Mouse (Mus musculus) B cell, adult 2 months (primary cell): ENCODE results near the gene Tnp2.

Experiments
- DNase-seq, 2 experiments: peaks; one replicate each; pipeline ENCODE4 v3.0.0; 2022

The Tnp2 gene

DNA sequence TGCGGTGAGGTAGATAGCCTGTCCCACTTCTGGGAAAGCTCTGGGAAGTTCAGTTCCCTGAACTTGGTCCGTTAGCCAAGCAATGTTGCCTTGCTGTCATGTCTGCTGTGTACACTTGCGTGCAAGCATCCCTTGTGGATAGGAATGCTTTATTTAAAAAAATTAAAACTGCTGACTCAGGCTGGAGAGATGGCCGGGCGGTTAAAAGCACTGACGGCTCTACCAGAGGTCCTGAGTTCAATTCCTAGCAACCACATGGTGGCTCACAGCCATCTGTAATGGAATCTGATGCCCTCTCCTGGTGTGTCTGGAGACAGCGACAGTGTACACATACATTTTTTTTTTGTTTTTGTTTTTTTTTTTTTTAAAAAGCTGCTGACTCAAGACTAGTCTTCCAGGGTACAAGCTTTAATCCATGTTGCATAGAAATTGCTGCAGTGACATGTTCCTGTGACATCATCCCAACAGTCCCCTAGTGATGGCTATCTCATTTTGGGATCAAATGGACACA lies 857 bp downstream of the Tnp2 start:
- no peak for DNase-seq

DNA sequence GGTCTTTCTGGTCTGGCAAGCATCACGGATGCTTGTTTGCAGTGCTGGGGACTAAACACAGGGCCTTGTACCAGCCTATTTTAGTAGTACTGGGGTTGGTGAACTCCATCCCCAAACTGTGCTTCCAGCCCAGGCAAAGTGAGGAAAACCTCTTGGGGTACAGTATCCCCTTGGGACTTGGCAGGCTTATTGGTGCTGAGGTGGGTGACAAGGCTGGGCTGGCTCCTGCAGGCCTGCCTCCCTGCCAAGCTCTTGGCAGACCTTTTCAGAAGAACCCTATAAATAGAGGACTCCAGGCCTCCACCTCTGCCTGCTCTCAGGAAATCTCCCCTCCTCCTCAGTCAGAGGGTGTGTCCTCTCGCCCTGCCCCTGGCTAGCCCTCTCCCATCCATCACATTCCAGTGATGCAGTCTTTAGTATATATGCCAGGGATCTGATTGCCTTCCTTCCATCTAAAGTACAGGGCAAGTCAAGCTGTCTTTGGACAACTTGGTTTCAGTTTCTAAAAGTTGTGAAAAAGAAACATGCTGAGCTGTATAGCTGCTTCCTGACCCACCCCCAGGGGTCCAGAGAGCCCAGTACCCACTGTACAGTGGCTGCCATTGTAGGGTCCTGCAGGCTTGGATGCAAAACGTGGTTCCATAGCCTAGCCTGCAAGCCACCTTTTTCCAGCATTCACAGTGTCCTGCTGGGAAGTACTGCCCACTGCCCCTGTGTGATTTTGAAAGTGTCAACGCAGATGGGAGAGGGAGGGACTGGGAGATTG lies 1.5 kb downstream of the Tnp2 start:
- no peak for DNase-seq

- peak; percentile 79 to 82 for DNase-seq
These were observed 2.2 kb downstream of the Tnp2 start for GRCm38 (mm10) chr16:10786288-10786687.

DNA sequence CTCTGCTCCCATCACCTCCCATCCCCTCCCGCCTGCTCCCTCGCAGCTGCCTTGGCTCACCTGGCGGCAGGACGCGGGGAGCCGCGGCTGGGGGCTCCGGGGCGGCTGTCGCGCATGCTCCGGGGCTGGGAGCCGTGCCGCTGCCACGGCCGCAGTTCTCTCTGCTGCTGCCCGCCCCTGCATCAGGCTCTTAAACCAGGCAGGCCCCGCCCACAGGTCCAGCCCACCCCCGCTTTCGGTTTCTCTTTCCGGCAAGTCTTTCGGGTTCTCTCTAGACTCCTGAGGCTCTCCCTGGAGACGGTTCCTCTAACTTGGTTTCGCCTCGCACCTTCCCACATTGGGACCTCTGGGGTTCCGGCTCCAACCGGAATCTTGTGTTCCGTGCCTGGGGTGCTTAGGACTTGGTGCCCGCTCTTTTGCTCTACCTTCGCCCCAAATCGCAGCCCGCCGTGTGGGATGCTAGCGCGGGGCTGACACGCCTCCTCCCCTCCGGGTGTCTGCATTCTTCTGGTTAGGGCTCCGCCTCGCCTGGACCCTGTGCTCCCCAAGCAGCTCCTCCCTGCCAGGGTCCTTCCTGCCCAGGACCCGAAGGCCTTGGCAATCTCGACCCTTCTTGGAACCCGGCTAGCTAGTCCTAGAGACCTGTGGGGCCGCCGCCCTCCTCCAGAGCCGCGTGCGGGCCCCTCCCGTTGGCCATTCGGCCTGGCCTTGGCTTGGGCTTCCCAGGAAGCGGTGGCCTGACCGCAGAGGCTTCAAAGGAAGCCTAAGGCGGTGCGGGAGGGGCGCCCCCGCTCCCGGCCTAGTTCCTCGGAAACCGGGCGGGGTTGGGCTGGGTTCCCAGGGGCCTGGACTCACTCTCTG lies 2.9 kb downstream of the Tnp2 start, which contains the start of gene Socs1:
Gene Socs1 (minus strand): TSS at position 166 of the 861 bp plus-strand sequence.
- DNase-seq, result peak; percentile 89

GRCm38 (mm10) chr16:10784793-10785370 lies 3.6 kb downstream of the Tnp2 start:
- peak; percentile 96 to 97 for DNase-seq

GRCm38 (mm10) chr16:10783883-10784792 lies 4.3 kb downstream of the Tnp2 start:
- peak; percentile 60 to 65 for DNase-seq

DNA sequence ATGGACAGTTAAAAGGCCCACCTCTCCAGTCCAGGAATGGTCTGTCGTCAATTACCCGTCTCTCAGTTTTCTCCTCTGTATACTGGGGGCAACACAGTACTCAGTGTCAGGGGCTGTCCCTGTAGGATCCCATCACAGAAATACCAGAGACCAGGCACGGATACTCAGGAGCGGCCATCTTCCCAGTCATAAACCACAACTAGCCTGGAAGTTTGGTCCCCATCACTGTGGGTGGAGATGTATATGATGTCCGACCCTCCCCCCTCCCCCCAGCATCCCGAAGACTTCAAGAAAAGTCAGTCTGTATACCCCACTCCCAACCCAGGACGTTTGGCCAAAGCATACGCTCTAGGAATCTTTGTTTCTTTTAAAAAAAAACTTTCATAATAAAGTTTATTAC lies 5.0 kb downstream of the Tnp2 start:
- DNase-seq, result no peak

DNA sequence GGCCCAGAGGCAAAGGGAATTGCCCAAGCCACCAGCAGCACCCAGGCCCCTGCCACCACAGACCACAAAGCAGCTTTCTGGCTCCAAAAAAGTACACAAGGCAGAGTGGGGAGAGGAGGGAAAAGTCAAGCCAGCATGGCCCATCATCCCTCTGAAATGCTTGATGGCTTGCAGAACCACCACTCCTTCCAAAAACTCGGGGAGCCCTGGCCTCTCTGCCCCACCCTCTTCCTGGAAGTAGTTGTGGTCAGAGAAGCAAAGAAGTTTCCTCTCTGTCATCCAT lies 5.4 kb downstream of the Tnp2 start:
- no peak for DNase-seq

GRCm38 (mm10) chr16:10782377-10783151 lies 5.9 kb downstream of the Tnp2 start:
- DNase-seq, result no peak

GRCm38 (mm10) chr16:10781862-10782371 lies 6.5 kb downstream of the Tnp2 start:
- no peak for DNase-seq

GRCm38 (mm10) chr16:10780631-10781120 lies 7.8 kb downstream of the Tnp2 start:
- DNase-seq, result no peak

- DNase-seq, result no peak
These were observed 10.8 kb downstream of the Tnp2 start for GRCm38 (mm10) chr16:10777579-10778160.

DNA sequence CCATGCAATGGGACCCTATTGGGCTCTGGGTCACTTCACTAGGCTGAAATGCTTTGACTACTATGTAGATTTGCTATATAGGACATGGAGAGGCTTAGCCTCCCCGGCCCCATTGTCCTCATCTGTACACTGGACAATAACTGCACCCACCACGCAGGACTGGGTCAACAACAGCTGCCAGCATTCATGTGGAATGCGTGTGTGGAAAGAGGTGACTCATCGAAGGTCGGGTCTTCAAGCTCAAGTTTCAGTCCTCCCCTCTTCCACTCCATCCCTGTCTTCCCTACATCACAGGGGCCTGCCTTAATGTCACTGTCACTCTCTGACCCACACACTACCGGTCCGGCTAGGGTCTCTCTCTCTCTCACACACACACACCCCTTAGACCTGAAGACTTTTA lies 12.1 kb downstream of the Tnp2 start:
- no peak for DNase-seq

DNA sequence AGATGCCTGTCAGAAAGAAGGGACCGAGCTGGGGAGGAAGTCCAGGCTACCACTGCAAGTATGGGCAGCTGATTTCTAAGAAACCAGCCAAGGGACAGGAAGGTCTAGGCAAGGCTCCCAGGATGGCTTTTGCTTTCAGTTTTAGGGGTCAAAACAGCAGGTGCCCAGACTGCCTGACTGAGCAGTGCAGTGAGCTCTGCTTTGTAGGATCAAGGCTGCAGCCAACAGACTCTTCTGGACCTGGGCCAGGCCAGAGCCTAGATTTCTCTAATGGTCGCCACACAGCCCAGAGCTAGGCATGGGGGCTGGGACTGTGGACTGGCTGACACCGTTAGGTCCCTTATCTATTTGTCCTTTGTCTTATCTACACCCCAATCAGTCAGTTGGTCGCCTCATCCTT lies 13.7 kb downstream of the Tnp2 start:
- DNase-seq, result no peak

GRCm38 (mm10) chr16:10773543-10773942 lies 14.9 kb downstream of the Tnp2 start:
- no peak for DNase-seq

GRCm38 (mm10) chr16:10771769-10772510 lies 16.5 kb downstream of the Tnp2 start:
- peak in 1 of 2 experiments; percentile 23 for DNase-seq

DNA sequence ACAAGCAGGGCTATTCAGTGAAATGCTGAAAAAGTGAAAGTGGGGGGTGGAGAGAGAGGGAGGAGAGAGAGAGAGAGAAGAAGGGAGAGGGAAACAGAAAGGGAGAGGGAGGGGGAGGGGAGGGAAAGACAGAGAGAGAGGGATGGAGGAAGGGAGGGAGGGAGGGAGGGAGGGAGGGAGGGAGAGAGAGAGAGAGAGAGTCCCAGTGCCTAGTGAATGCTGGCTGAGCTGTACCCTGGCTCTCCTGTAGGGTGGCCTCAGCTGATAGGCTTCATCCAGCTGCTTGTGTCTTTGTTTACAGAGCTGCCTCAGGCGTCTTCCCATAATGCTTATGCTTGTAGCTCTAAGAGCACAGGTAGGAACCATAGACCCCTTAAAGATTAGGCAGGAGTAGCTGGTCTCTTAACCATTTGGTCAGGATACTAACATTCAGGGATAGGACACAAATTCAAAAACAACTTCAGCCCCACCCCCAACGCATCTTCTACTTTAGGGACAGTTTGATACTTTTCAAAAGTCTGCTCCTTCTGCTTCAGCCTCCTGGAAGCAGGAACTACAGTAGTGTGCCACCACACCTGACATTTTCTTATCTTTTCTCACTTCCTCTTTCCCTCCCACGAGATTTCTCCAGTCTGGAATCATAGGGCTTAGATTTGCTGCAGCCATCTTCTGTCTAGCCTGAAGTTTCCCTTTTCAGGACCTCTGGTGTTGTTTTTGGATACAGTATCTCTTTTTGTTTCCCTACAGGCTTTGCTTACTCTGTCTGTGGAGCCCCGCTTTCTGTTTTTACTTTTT lies 17.7 kb downstream of the Tnp2 start:
- peak; percentile 32 for DNase-seq

DNA sequence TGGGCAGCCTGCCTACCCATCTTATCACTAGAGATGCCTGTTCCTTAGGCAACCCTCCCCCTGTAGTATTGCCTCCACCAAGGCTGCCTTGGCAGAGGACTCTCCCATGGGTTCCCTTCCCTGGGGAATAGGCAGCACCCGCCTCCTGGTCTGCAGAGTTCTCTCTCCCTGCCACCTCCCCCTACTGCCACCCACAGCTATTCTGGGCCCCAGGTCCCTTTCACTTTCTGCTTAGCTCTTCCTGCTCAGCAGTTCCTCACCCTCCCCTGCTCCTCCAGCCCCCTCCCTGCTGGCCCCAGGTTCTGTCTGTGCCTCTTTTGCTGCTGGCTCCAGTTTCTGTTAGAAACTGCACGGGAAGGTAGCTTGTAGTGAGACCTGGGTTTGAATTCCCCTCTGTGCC lies 18.8 kb downstream of the Tnp2 start:
- DNase-seq, result peak; percentile 55 to 62

- peak; percentile 33 to 38 for DNase-seq
These were observed 19.6 kb downstream of the Tnp2 start for GRCm38 (mm10) chr16:10768821-10769220.
